Mouse (Mus musculus) lung, adult 10 weeks (tissue): Measurements from ENCODE around the gene Rbl1. TPM values are rescaled to one million over a fixed set of nuclear protein-coding genes. Genes with fewer than 3 reads are reported as not detected.

Experiments
- polyA plus RNA-seq: library from polyadenylated mRNA; stranded (reverse); fragments of 350-450 nt; fragmentation: Illumina TruSeq; extraction: RNeasy Lipid Tissue Mini Kit (QIAGEN cat#74804); gene quantifications from one replicate; pipeline ENCODE4 v1.2.3, GENCODE M21; 2014; ENCODE audit warnings: low read depth, low replicate concordance; ENCODE audit not compliant: insufficient read depth

Rbl1 gene
- polyA plus RNA-seq, result 4.2 TPM

DNA sequence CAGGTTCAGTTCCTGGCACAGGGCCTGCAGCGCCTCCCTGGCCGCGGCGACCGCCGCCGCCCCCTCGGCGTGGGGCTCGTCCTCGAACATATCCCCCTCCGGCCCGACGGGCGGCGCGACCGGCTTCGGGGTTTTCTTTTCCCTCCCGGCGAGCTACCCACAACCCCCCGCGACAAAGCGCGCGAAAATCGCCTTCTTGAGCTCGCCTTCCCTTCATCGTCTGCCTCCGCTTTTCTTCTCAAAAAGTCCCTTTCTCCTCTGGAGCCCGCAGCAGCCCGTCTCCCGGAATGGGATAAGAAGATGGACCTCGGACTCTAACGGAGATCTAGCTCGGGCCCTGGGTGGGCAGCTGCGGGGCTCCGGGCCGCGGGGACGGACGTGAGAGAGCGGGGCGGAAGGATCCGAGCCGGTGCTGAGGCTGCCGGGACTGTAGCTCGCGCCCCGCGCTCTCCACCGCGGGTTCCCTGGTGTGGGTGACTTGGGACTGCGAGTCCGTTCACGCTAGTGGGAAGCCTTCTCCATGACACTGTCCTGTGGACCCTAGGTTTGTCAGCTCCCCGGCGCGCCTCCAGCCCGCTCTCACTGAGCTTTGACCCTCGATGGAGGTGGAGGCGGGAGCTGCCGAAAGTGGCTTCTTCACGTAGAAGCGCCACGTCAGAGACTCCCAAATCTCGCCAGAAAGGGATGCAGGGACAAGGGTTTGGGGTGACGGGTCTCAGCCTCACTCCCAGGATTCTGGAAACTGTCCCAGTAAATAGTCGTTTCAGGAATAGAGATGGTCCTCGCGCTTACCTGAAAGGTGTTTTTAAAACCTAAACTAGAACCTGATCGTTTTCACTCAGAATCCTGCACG, at the start of gene Rbl1:
Gene Rbl1, minus strand, starts transcription at position 169 of the 853 bp plus-strand sequence.

GRCm38 (mm10) chr2:157135014-157135413, 69.3 kb downstream of the Rbl1 start, which contains the start of gene Samhd1:
Samhd1 (minus strand) TSS chr2:157135265.

Other genes with a start within 250 kb of the Rbl1 start
- 24.7 TPM for gene Ndrg3, start 212.5 kb downstream of the Rbl1 start, polyA plus RNA-seq
- 1.9 TPM for gene Dsn1, start 197.4 kb downstream of the Rbl1 start, polyA plus RNA-seq
- 3.7 TPM for gene Soga1, start 125.3 kb downstream of the Rbl1 start, polyA plus RNA-seq
- gene Tldc2, start 117.5 kb downstream of the Rbl1 start, polyA plus RNA-seq, result not detected
- 68.5 TPM for gene Samhd1, start 69.3 kb downstream of the Rbl1 start, polyA plus RNA-seq
- 124 TPM for gene Rpn2, start 74.5 kb upstream of the Rbl1 start, polyA plus RNA-seq
- gene Mroh8, start 75.0 kb upstream of the Rbl1 start, polyA plus RNA-seq, result not detected
- gene Ghrh, start 143.0 kb upstream of the Rbl1 start, polyA plus RNA-seq, result not detected
- 60.6 TPM for gene Manbal, start 163.1 kb upstream of the Rbl1 start, polyA plus RNA-seq
- 20.5 TPM for gene Src, start 213.9 kb upstream of the Rbl1 start, polyA plus RNA-seq